Mouse (Mus musculus) liver, embryonic 14.5 days (tissue): Measurements from ENCODE around the gene Ccdc125. TPM values are rescaled to one million over a fixed set of nuclear protein-coding genes. Genes with fewer than 3 reads are reported as not detected.

ENCODE experiments used
- ATAC-seq: fragments of 200-750 bp; cut with Nextera tagmentation; 2 replicates; pipeline ENCODE4 v1.8.0; 2017; ENCODE audit warnings: moderate number of reproducible peaks, mild to moderate bottlenecking, moderate library complexity; ENCODE audit not compliant: insufficient read depth
- DNase-seq, 3 experiments: peaks; one replicate each; pipeline ENCODE4 v3.0.0-alpha.2; 2012 to 2013; ENCODE audit warnings: low read depth in 3 of 3, low spot score in 3 of 3
- H3K27ac ChIP-seq: fragments of 300-500 bp; sonication (generic); 2 replicates; pipeline ENCODE4 v1.5.1; 2014; ENCODE audit warnings: moderate library complexity, mild to moderate bottlenecking, control low read depth, inconsistent platforms
- H3K27me3 ChIP-seq: fragments of 300-500 bp; sonication (generic); 2 replicates; pipeline ENCODE4 v1.6.1; 2014; ENCODE audit warnings: mild to moderate bottlenecking, low read length, moderate library complexity; ENCODE audit not compliant: control insufficient read depth, insufficient read depth
- H3K36me3 ChIP-seq: fragments of 300-500 bp; sonication (generic); replicated peaks from 2 replicates; pipeline ENCODE4 v1.6.1; 2014; ENCODE audit warnings: low read depth; ENCODE audit not compliant: control insufficient read depth, insufficient read depth
- H3K4me1 ChIP-seq, 2 experiments: fragments of 200-500 bp in 1 of 2; fragments of 300-500 bp in 1 of 2; sonication (generic) in 1 of 2; replicated peaks; 2 replicates each; pipeline ENCODE4 v1.6.1; 2012 to 2014; ENCODE audit warnings: antibody characterized with exemption in 1 of 2, inconsistent platforms in 1 of 2, low read length in 1 of 2; ENCODE audit not compliant: control insufficient read depth in 2 of 2, insufficient read depth in 2 of 2
- H3K4me2 ChIP-seq: fragments of 300-500 bp; sonication (generic); 2 replicates; pipeline ENCODE4 v1.6.1; 2014; ENCODE audit warnings: low read depth, mild to moderate bottlenecking, control low read depth, moderate library complexity
- H3K4me3 ChIP-seq, 2 experiments: fragments of 200-500 bp in 1 of 2; fragments of 300-500 bp in 1 of 2; sonication (generic) in 1 of 2; 2 replicates each; pipeline ENCODE4 v1.5.1; 2012 to 2014; ENCODE audit warnings: low read depth in 2 of 2, low read length in 2 of 2, mild to moderate bottlenecking in 2 of 2, control low read depth in 1 of 2, inconsistent platforms in 1 of 2, moderate library complexity in 1 of 2; ENCODE audit not compliant: insufficient read depth in 1 of 2
- H3K9ac ChIP-seq: fragments of 300-500 bp; sonication (generic); replicated peaks from 2 replicates; pipeline ENCODE4 v1.6.1; 2014; ENCODE audit warnings: mild to moderate bottlenecking, control low read depth, moderate library complexity
- H3K9me3 ChIP-seq: fragments of 300-500 bp; sonication (generic); 2 replicates; pipeline ENCODE4 v1.6.1; 2016; ENCODE audit warnings: low read length, mixed read lengths; ENCODE audit not compliant: control insufficient read depth
- CTCF ChIP-seq: IDR thresholded peaks from 2 replicates; pipeline ENCODE4 v1.5.1; 2016; ENCODE audit warnings: antibody characterized with exemption, low read depth, control low read depth
- EP300 ChIP-seq: IDR thresholded peaks from 2 replicates; pipeline ENCODE4 v1.6.1; 2016; ENCODE audit warnings: antibody characterized with exemption, low read depth
- WGBS: fragments of 180-500 bp; shearing (Covaris S2); extraction: QIAGEN DNeasy Blood & Tissue Kit; methylation state at CpG from one replicate; pipeline ENCODE4 v1.1.7; 2014; ENCODE audit not compliant: insufficient replicate concordance; 5-methylcytosine and 5-hydroxymethylcytosine counted together
- polyA plus RNA-seq, 2 experiments: library from polyadenylated mRNA; depleted of rRNA in 1 of 2; stranded (reverse) in 1 of 2; unstranded in 1 of 2; fragments of >200 nt; fragmentation: Nextera tagmentation in 1 of 2; extraction: Ambion mirVana in 1 of 2; gene quantifications; 2 replicates each; pipeline versions ENCODE4 v1.2.1 to v1.2.3; 2012 to 2014

The Ccdc125 gene
- polyA plus RNA-seq (2012; rRNA removed) (1.8 and 3.7 TPM in 2 replicates), polyA plus RNA-seq (2014; fragmentation: Nextera tagmentation; extraction: Ambion mirVana) (3.4 and 4.2 TPM in 2 replicates)

GRCm38 (mm10) chr13:100669291-100670022 is at the start of gene Ccdc125:
TSS of gene Ccdc125 (plus strand) at chr13:100669717.
- peak within 1 kb of the TSS; percentile 59 to 70 for H3K4me3 ChIP-seq
- H3K27ac ChIP-seq, result peak within 1 kb of the TSS; percentile 24
- TF ChIP-seq EP300 (no peak), CTCF (no peak)
- H3K4me1 ChIP-seq, result peaks cover 0 to 2% of the 10 kb centered on the region in 2 experiments; a peak in 1 of 4 replicates
- H3K9me3 ChIP-seq, result no peaks in the 10 kb centered on the region
- H3K36me3 ChIP-seq, result peaks cover 3% of the 10 kb centered on the region; the same call in 1 of the 2 replicates
- peak within 1 kb of the TSS; percentile 64 for H3K4me2 ChIP-seq
- under 1% methylated on average over 44 of the region's 44 CpGs for WGBS
- H3K9ac ChIP-seq, result peak within 1 kb of the TSS; percentile 59
- DNase-seq, result no peak
- no peaks in the 10 kb centered on the region for H3K27me3 ChIP-seq
- ATAC-seq, result peak; percentile 45

GRCm38 (mm10) chr13:100622241-100622640 is 47.3 kb upstream of the Ccdc125 start:
- Histone ChIP-seq H3K27ac (no peak overlapping the region), H3K9ac (no peak overlapping the region), H3K4me2 (no peak overlapping the region), H3K4me3 (no peak overlapping the region), H3K9me3 (no peaks in the 10 kb centered on the region), H3K27me3 (no peaks in the 10 kb centered on the region), H3K4me1 (no peaks in the 10 kb centered on the region), H3K36me3 (peaks cover 35% of the 10 kb centered on the region)
- 79% methylated on average over 4 of the region's 4 CpGs for WGBS
- TF ChIP-seq EP300 (no peak), CTCF (no peak)
- DNase-seq, result no peak
- no peak for ATAC-seq

GRCm38 (mm10) chr13:100634106-100634691 is 35.3 kb upstream of the Ccdc125 start:
- 42% methylated on average over 3 of the region's 3 CpGs for WGBS
- Histone ChIP-seq H3K4me3 (no peak overlapping the region), H3K4me2 (no peak overlapping the region), H3K27me3 (no peaks in the 10 kb centered on the region), H3K27ac (no peak overlapping the region), H3K36me3 (peaks cover 35% of the 10 kb centered on the region), H3K9me3 (no peaks in the 10 kb centered on the region), H3K4me1 (no peaks in the 10 kb centered on the region; a peak in 1 of 4 replicates), H3K9ac (no peak overlapping the region)
- DNase-seq (no peak), ATAC-seq (no peak)
- TF ChIP-seq CTCF, result no peak
- TF ChIP-seq EP300, result no peak

GRCm38 (mm10) chr13:100642471-100643209 is 26.9 kb upstream of the Ccdc125 start:
- Histone ChIP-seq H3K36me3 (peaks cover 49% of the 10 kb centered on the region), H3K27ac (no peak overlapping the region), H3K4me2 (no peak overlapping the region), H3K9me3 (no peaks in the 10 kb centered on the region), H3K9ac (no peak overlapping the region), H3K4me3 (no peak overlapping the region), H3K4me1 (no peaks in the 10 kb centered on the region), H3K27me3 (no peaks in the 10 kb centered on the region)
- WGBS, result 77% methylated on average over 4 of the region's 4 CpGs
- DNase-seq (no peak), ATAC-seq (no peak)
- no peak for TF ChIP-seq EP300
- no peak for TF ChIP-seq CTCF

GRCm38 (mm10) chr13:100648223-100648622 is 21.3 kb upstream of the Ccdc125 start:
- WGBS, result 86% methylated on average over 8 of the region's 8 CpGs
- no peak overlapping the region for H3K4me3 ChIP-seq
- no peak overlapping the region for H3K4me2 ChIP-seq
- H3K4me1 ChIP-seq, result peaks cover 0 to 5% of the 10 kb centered on the region in 2 experiments; a peak in 2 of 4 replicates
- TF ChIP-seq CTCF, result no peak
- no peak for TF ChIP-seq EP300
- DNase-seq (no peak), ATAC-seq (no peak)
- no peaks in the 10 kb centered on the region for H3K27me3 ChIP-seq
- no peaks in the 10 kb centered on the region for H3K9me3 ChIP-seq
- H3K9ac ChIP-seq, result no peak overlapping the region
- H3K27ac ChIP-seq, result no peak overlapping the region
- peaks cover 27% of the 10 kb centered on the region for H3K36me3 ChIP-seq
